Mouse (Mus musculus) embryonic fibroblast, embryonic 13.5 days (primary cell): ENCODE data around the gene Pipox. TPM values are rescaled to one million over a fixed set of nuclear protein-coding genes. Genes with fewer than 3 reads are reported as not detected.

ENCODE experiments used
- H3K27ac ChIP-seq: 2 replicates; pipeline ENCODE4 v1.5.1; 2012; ENCODE audit warnings: low read length, control low read depth, inconsistent platforms; ENCODE audit not compliant: insufficient read depth
- H3K4me1 ChIP-seq: 2 replicates; pipeline ENCODE4 v1.6.1; 2011; ENCODE audit warnings: low read length; ENCODE audit not compliant: control insufficient read depth, insufficient read depth
- H3K4me3 ChIP-seq: 2 replicates; pipeline ENCODE4 v1.5.1; 2011; ENCODE audit warnings: mild to moderate bottlenecking, control low read depth, low read length; ENCODE audit not compliant: insufficient read depth
- CTCF ChIP-seq: IDR thresholded peaks from 2 replicates; pipeline ENCODE4 v1.5.1; 2011; ENCODE audit warnings: mild to moderate bottlenecking, control low read depth, low read length, moderate library complexity, borderline replicate concordance; ENCODE audit not compliant: insufficient read depth
- POLR2A ChIP-seq: IDR thresholded peaks from 2 replicates; pipeline ENCODE4 v1.6.1; 2011; ENCODE audit warnings: low read depth, mild to moderate bottlenecking, control low read depth, low read length, moderate library complexity
- polyA plus RNA-seq: library from polyadenylated mRNA; stranded (reverse); fragments of >200 nt; gene quantifications from 2 replicates; pipeline ENCODE4 v1.2.4, GENCODE M21; 2011; ENCODE audit warnings: low read depth; ENCODE audit not compliant: missing spikeins, insufficient read length

Pipox gene
- polyA plus RNA-seq: not detected in 2 replicates

- H3K4me1 ChIP-seq: no peaks in the 10 kb centered on the region
- TF ChIP-seq CTCF (no peak), POLR2A (no peak)
- H3K27ac ChIP-seq: no peak within 1 kb of the TSS
- H3K4me3 ChIP-seq: no peak within 1 kb of the TSS
These were observed at the start of gene Pipox for GRCm38 (mm10) chr11:77893787-77894718. Gene Pipox (minus strand): TSS chr11:77894096.

- Histone ChIP-seq H3K27ac (no peak overlapping the region), H3K4me1 (no peaks in the 10 kb centered on the region), H3K4me3 (no peak overlapping the region)
- TF ChIP-seq CTCF (no peak), POLR2A (no peak)
These were observed 48.3 kb upstream of the Pipox start for GRCm38 (mm10) chr11:77942230-77942629.

GRCm38 (mm10) chr11:77937649-77938410 is 43.9 kb upstream of the Pipox start:
- Histone ChIP-seq H3K4me3 (no peak overlapping the region), H3K4me1 (no peaks in the 10 kb centered on the region), H3K27ac (no peak overlapping the region)
- TF ChIP-seq CTCF (no peak), POLR2A (no peak)

- Histone ChIP-seq H3K4me3 (no peak overlapping the region), H3K4me1 (no peaks in the 10 kb centered on the region), H3K27ac (no peak overlapping the region)
- no peak for TF ChIP-seq CTCF
These were observed 43.0 kb upstream of the Pipox start for GRCm38 (mm10) chr11:77936846-77937245.

- Histone ChIP-seq H3K27ac (no peak overlapping the region), H3K4me1 (no peaks in the 10 kb centered on the region), H3K4me3 (no peak overlapping the region)
- no peak for TF ChIP-seq CTCF
- no peak for TF ChIP-seq POLR2A
These were observed 40.8 kb upstream of the Pipox start for GRCm38 (mm10) chr11:77934568-77935311.

GRCm38 (mm10) chr11:77934111-77934521 is 40.2 kb upstream of the Pipox start:
- no peak overlapping the region for H3K4me3 ChIP-seq
- H3K4me1 ChIP-seq: no peaks in the 10 kb centered on the region
- TF ChIP-seq POLR2A: no peak
- TF ChIP-seq CTCF: no peak
- no peak overlapping the region for H3K27ac ChIP-seq

- H3K4me3 ChIP-seq: no peak overlapping the region
- no peaks in the 10 kb centered on the region for H3K4me1 ChIP-seq
- TF ChIP-seq POLR2A (no peak), CTCF (no peak)
- no peak overlapping the region for H3K27ac ChIP-seq
These were observed 38.7 kb upstream of the Pipox start for GRCm38 (mm10) chr11:77932576-77932975.

- H3K4me1 ChIP-seq: no peaks in the 10 kb centered on the region
- TF ChIP-seq CTCF (no peak), POLR2A (no peak)
- no peak overlapping the region for H3K27ac ChIP-seq
- H3K4me3 ChIP-seq: no peak overlapping the region
These were observed 37.9 kb upstream of the Pipox start for GRCm38 (mm10) chr11:77931541-77932433.

GRCm38 (mm10) chr11:77930751-77931540 is 37.0 kb upstream of the Pipox start, which contains the start of gene Sez6:
Gene Sez6 (plus strand): TSS chr11:77930800.
- TF ChIP-seq POLR2A (no peak), CTCF (no peak)
- H3K27ac ChIP-seq: no peak within 1 kb of the TSS
- H3K4me3 ChIP-seq: peak within 1 kb of the TSS; percentile 2; the same call in 1 of the 2 replicates
- H3K4me1 ChIP-seq: no peaks in the 10 kb centered on the region
